Mouse (Mus musculus) brain, embryonic 14.5 days (tissue): ENCODE results near the gene Map4k3.
"Not testable (repeated sequence)": the region's sequence is repeated elsewhere in the genome, so short reads cannot be mapped to it uniquely, and the experiment has no call there.

Experiments used
- CTCF ChIP-seq: fragments of 200-500 bp; IDR thresholded peaks from 2 replicates; pipeline ENCODE4 v1.5.1; 2012; ENCODE audit warnings: inconsistent platforms, mild to moderate bottlenecking, moderate library complexity, borderline replicate concordance; ENCODE audit not compliant: insufficient read depth, insufficient read length; ENCODE audit errors: extremely low read depth
- POLR2A ChIP-seq: fragments of 200-500 bp; IDR thresholded peaks from 2 replicates; pipeline ENCODE4 v1.6.1; 2012; ENCODE audit warnings: mild to moderate bottlenecking, inconsistent platforms, borderline replicate concordance; ENCODE audit not compliant: poor library complexity, insufficient read depth, insufficient read length, severe bottlenecking; ENCODE audit errors: extremely low read depth

- TF ChIP-seq CTCF, POLR2A: not testable (repeated sequence)
Observed at GRCm38 (mm10) chr17:80563762-80564610, 164.3 kb downstream of the Map4k3 start.
